Mouse (Mus musculus) embryonic fibroblast, embryonic 13.5 days (primary cell): ENCODE results near the gene Slc25a26.

Source experiments
- CTCF ChIP-seq: IDR thresholded peaks from 2 replicates; pipeline ENCODE4 v1.5.1; 2011; ENCODE audit warnings: mild to moderate bottlenecking, control low read depth, low read length, moderate library complexity, borderline replicate concordance; ENCODE audit not compliant: insufficient read depth
- POLR2A ChIP-seq: IDR thresholded peaks from 2 replicates; pipeline ENCODE4 v1.6.1; 2011; ENCODE audit warnings: low read depth, mild to moderate bottlenecking, control low read depth, low read length, moderate library complexity

GRCm38 (mm10) chr6:94524335-94524734, 24.2 kb downstream of the Slc25a26 start:
- TF ChIP-seq CTCF (no peak), POLR2A (no peak)
